Mouse (Mus musculus): ENCODE measurements around the gene Slc9a4.
"Not testable (repeated sequence)": the region's sequence is repeated elsewhere in the genome, so short reads cannot be mapped to it uniquely, and the experiment has no call there.

The Slc9a4 gene

DNA sequence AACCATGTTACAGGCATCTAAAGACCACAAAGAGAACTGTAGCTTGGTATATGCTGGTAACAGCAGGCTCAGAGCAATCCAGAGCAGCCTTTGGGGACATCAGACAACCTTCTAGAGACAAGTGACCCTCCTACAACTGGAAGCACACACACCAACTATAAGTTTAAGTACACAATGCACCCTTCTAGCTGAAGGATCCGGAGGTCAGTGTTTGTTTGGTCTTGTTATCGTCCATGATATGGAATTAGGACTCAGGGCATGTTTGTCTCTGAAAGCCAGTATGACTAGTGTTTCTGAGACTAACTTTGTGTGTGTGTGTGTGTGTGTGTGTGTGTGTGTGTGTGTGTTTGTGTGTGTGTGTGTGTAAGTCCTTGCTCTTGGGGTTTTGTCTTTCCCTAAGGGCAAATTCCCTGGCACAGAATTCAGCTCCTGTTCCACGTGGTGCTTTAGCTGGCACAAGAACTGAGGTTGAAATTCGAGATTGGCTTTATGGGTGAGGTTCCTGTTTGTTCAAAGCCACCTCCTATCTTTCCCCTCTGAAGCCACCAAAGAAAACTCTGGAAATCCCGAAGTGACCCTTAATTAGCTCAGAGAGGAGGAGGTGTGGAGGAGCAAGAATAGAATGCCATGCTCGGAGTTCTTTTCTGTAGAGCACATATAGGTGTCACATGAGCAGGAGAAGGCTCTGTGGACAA, 71.1 kb downstream of the Slc9a4 start:
- DNase-seq: no peak

DNA sequence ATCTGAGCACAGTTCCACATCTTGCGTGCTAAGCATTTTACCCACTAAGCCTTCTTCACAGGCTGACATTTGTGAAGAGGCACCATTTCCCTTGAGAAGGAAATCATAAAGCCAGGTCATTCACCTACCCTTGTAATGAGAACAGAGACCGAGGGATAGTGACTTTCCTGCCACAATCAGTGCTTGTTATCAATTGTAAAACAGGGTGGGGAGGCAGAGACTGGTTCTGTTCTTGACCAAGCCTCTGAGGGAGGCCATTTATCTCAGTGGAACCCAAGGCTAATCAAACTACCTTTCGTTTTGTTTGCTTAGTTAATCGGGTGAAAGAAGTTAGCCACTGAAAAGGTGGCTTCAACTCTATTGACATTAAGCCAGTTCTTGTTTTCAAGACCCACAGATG, 77.2 kb downstream of the Slc9a4 start:
- DNase-seq: no peak

DNA sequence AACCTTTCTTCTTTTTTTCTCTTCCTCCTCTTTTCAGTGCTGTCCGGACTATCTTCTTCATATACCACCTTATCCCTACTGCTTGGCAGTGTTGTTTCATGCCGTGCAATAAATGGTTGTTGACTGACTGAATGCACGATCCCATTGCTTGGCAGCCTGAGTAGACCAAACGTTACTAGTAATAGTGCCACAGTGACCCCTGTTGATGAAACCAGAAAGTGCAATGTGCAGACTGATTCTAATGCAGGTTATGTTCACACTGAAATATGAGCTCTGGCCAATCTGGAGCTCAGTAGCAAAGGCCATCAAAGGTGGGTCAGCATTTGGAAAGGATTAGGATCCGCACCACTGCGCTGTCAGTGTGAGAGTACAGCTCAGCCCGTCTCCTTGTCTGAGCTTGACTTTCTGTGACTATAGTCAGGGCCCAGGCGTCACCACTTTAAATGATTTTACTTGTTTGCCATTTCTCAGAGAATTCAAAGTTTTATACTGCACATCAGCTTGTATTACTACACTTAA, 78.2 kb downstream of the Slc9a4 start:
- peak in 1 of 2 experiments; percentile 63 for DNase-seq

GRCm38 (mm10) chr1:40659017-40659416, 79.1 kb downstream of the Slc9a4 start:
- DNase-seq: no peak

- no peak for DNase-seq
Measured at GRCm38 (mm10) chr1:40659496-40659895, 79.6 kb downstream of the Slc9a4 start.

DNA sequence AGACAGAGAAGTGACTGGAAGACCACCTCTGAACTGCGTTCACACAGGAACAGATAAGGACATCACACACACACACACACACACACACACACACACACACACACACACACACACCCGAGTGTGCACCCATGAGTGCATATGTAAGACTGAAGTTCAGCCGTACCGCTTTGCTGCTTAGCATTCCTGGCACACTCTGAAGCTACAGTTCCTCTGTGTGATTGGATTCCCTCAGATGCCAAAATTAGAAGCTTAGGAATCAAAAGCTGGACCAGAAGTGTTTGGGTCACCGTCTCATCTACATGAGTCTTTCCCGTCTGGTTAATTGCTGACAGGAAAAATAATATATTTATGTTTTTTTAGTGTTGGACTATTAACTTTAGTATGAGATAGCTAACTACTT, 81.0 kb downstream of the Slc9a4 start:
- DNase-seq: no peak

GRCm38 (mm10) chr1:40665401-40666370, 85.8 kb downstream of the Slc9a4 start:
- DNase-seq: no peak

- not testable (repeated sequence) for DNase-seq
Measured at GRCm38 (mm10) chr1:40667442-40667841, 87.6 kb downstream of the Slc9a4 start.

- no peak for DNase-seq
Measured at GRCm38 (mm10) chr1:40670025-40670424, 90.1 kb downstream of the Slc9a4 start.

GRCm38 (mm10) chr1:40671490-40671889, 91.6 kb downstream of the Slc9a4 start:
- no peak for DNase-seq

DNA sequence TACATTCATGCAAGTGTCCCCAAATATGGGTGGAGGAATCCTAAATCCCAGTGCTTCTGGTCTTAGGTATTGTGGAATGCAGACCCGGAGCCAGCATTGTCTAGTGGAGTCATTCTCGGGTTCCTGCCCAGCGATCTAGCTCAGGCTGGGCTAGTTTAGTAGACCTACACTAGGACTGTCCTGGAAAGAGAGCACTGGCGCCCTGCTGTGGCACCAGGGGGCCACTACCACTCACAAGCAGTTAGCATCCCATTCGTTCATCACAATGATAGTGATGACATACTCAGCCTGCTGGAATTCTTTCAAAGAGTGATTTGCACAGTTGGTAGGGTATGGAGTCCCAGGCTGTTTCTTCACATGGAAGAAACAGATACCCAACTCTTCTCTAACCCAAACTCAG, 97.4 kb downstream of the Slc9a4 start:
- DNase-seq: no peak

Data from lung, postnatal 4 days (tissue).